Mouse (Mus musculus) left cerebral cortex, postnatal 10 days (tissue): ENCODE measurements around the gene Cela3a. TPM values are rescaled to one million over a fixed set of nuclear protein-coding genes. Genes with fewer than 3 reads are reported as not detected.

Experiments used
- DNase-seq, 2 experiments: peaks; one replicate each; pipeline ENCODE4 v3.0.0; 2021 to 2022; ENCODE audit warnings: low spot score in 2 of 2, mixed read lengths in 1 of 2; ENCODE audit errors: extremely low spot score in 1 of 2
- intact Hi-C: fragments of 180-260 bp; cut with DNase I; formaldehyde crosslinking; loops from one replicate; pipeline ENCODE4 v1.15.1; 2025
- total RNA-seq, 2 experiments: library from RNA; stranded (reverse); gene quantifications; 2 replicates each; pipeline ENCODE4 v1.2.3; 2021

Cela3a gene
- total RNA-seq, 2 experiments from 2014 or later = not detected

- intact Hi-C loops = no loop called here
- peak; percentile 35 to 88 for DNase-seq
Observed at GRCm38 (mm10) chr4:137356674-137357510, 52.7 kb downstream of the Cela3a start.

Other genes starting within 250 kb of the Cela3a start
- gene Wnt4, start 132.3 kb downstream of the Cela3a start, total RNA-seq = 10 to 100 TPM; 15.5 to 16.2 TPM
- gene Cdc42, start 52.1 kb downstream of the Cela3a start, total RNA-seq = 100 to 1,000 TPM; 497 to 507 TPM
- not detected for gene Cela3b, start 20.7 kb upstream of the Cela3a start, total RNA-seq
- gene 1700013G24Rik, start 43.5 kb upstream of the Cela3a start, total RNA-seq = not detected
- gene Hspg2, start 59.0 kb upstream of the Cela3a start, total RNA-seq = 10 to 100 TPM; 11.0 to 11.5 TPM
- not detected for gene Ldlrad2, start 164.8 kb upstream of the Cela3a start, total RNA-seq
- gene Usp48, start 184.0 kb upstream of the Cela3a start, total RNA-seq = 100 to 1,000 TPM; 125 to 126 TPM